Mouse (Mus musculus): ENCODE results near the gene Ankrd28. TPM values are rescaled to one million over a fixed set of nuclear protein-coding genes. Genes with fewer than 3 reads are reported as not detected.

The Ankrd28 gene
- total RNA-seq, 2 experiments from 2014 or later: 53.4 to 60.6 TPM

GRCm38 (mm10) chr14:31734811-31735210 is 95.6 kb downstream of the Ankrd28 start:
- DNase-seq (ENCODE audit: low spot score in 2 of 2): no peak
- intact Hi-C loops (cut with DNase I): no loop called here

GRCm38 (mm10) chr14:31727522-31727921 is 102.9 kb downstream of the Ankrd28 start:
- intact Hi-C loops (cut with DNase I): no loop called here
- DNase-seq (ENCODE audit: low spot score in 2 of 2): no peak

- intact Hi-C loops (cut with DNase I): loop anchor here (5.0 kb wide), 1 partner anchor 65 kb away; no protein-coding TSS in a partner anchor
- DNase-seq (ENCODE audit: low spot score in 2 of 2): no peak
Observed at GRCm38 (mm10) chr14:31722746-31723145, 107.7 kb downstream of the Ankrd28 start.

GRCm38 (mm10) chr14:31721256-31721655 is 109.2 kb downstream of the Ankrd28 start:
- no peak for DNase-seq (ENCODE audit: low spot score in 2 of 2)
- intact Hi-C loops (cut with DNase I): loop anchor here (5.0 kb wide), 1 partner anchor 64 kb away; no protein-coding TSS in a partner anchor

- no peak for DNase-seq (ENCODE audit: low spot score in 2 of 2)
- intact Hi-C loops (cut with DNase I): no loop called here
Observed at GRCm38 (mm10) chr14:31718332-31718731, 112.1 kb downstream of the Ankrd28 start.

- no peak for DNase-seq (ENCODE audit: low spot score in 2 of 2)
- intact Hi-C loops (cut with DNase I): no loop called here
Observed at GRCm38 (mm10) chr14:31717360-31717759, 113.1 kb downstream of the Ankrd28 start.

GRCm38 (mm10) chr14:31715669-31716068 is 114.8 kb downstream of the Ankrd28 start:
- DNase-seq (ENCODE audit: low spot score in 2 of 2): no peak
- intact Hi-C loops (cut with DNase I): no loop called here

- intact Hi-C loops (cut with DNase I): no loop called here
- DNase-seq (ENCODE audit: low spot score in 2 of 2): no peak
Observed at GRCm38 (mm10) chr14:31709343-31709742, 121.1 kb downstream of the Ankrd28 start.

GRCm38 (mm10) chr14:31700376-31700775 is 130.1 kb downstream of the Ankrd28 start:
- intact Hi-C loops (cut with DNase I): loop anchor here (5.0 kb wide), 1 partner anchor 43 kb away; no protein-coding TSS in a partner anchor
- no peak for DNase-seq (ENCODE audit: low spot score in 2 of 2)

GRCm38 (mm10) chr14:31697755-31698154 is 132.7 kb downstream of the Ankrd28 start:
- intact Hi-C loops (cut with DNase I): no loop called here
- no peak for DNase-seq (ENCODE audit: low spot score in 2 of 2)

GRCm38 (mm10) chr14:31697346-31697745 is 133.1 kb downstream of the Ankrd28 start:
- intact Hi-C loops (cut with DNase I): no loop called here
- DNase-seq (ENCODE audit: low spot score in 2 of 2): no peak

GRCm38 (mm10) chr14:31696985-31697303 is 133.5 kb downstream of the Ankrd28 start:
- intact Hi-C loops (cut with DNase I): no loop called here
- no peak for DNase-seq (ENCODE audit: low spot score in 2 of 2)

GRCm38 (mm10) chr14:31696206-31696984 is 134.1 kb downstream of the Ankrd28 start:
- intact Hi-C loops (cut with DNase I): no loop called here

GRCm38 (mm10) chr14:31692536-31692935 is 137.9 kb downstream of the Ankrd28 start:
- DNase-seq (ENCODE audit: low spot score in 2 of 2): no peak
- intact Hi-C loops (cut with DNase I): no loop called here

More at GRCm38 (mm10) chr14:31696206-31696984, 134.1 kb downstream of the Ankrd28 start:
- DNase-seq (ENCODE audit: low spot score in 2 of 2): no peak

- no peak for DNase-seq (ENCODE audit: low spot score in 2 of 2)
- intact Hi-C loops (cut with DNase I): no loop called here
Observed at GRCm38 (mm10) chr14:31686231-31686630, 144.2 kb downstream of the Ankrd28 start.

GRCm38 (mm10) chr14:31685680-31686079 is 144.8 kb downstream of the Ankrd28 start:
- no peak for DNase-seq (ENCODE audit: low spot score in 2 of 2)
- intact Hi-C loops (cut with DNase I): no loop called here

GRCm38 (mm10) chr14:31684343-31685040 is 146.0 kb downstream of the Ankrd28 start:
- no peak for DNase-seq (ENCODE audit: low spot score in 2 of 2)
- intact Hi-C loops (cut with DNase I): no loop called here

GRCm38 (mm10) chr14:31683610-31684009 is 146.8 kb downstream of the Ankrd28 start:
- no peak for DNase-seq (ENCODE audit: low spot score in 2 of 2)
- intact Hi-C loops (cut with DNase I): no loop called here

GRCm38 (mm10) chr14:31681931-31682555 is 148.4 kb downstream of the Ankrd28 start:
- intact Hi-C loops (cut with DNase I): no loop called here
- no peak for DNase-seq (ENCODE audit: low spot score in 2 of 2)

GRCm38 (mm10) chr14:31681291-31681690 is 149.2 kb downstream of the Ankrd28 start:
- DNase-seq (ENCODE audit: low spot score in 2 of 2): no peak
- intact Hi-C loops (cut with DNase I): no loop called here

Data from left cerebral cortex, postnatal 36 days (tissue).